Mouse (Mus musculus): Measurements from ENCODE around the gene Fcna.
A peak's percentile ranks its signal among the peaks of the same experiment; 100 is the strongest.

Gene Fcna

DNA sequence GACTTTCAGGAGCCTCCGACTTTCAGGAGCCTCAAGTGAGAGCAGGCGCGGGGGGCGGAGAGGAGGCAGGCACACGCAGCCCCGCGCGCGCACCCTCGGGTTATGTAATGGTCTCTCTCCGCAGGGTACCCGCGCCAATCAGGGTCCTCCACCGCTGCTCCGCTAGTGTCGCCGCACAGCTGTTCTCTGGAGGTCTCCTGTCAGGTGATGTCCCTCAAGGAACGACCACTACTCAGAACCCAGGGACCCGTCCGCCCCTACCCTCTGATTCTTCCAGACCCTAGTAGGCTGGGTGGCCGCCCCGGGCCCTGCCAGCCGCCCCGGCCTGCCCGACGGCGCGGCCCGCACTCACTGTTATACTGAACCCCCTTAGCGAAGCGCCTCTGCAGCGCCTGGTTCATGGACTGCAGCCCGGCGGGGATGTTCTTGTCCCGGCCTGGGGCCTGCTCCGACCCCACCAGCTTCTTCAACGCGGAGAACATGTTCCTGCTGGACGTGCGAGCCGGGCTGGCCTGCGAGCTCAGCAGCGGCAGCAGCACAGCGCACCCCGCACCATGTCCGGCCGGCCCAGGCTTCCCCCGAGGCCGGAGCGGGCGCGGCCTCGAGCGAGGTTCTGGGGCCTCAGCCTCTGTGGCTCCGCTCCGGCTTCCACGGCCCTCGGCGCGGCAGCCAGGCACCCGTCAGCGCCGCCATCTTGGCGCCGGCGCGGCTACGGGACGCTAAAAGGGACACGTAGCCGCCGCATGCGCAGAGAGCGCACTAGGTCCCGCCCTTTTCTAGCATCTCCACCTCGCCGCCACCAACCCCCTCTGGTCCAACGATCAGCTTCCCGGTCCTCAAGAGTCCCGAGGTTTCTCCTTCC is 19.8 kb downstream of the Fcna start, which contains the start of gene Rabl6:
Gene Rabl6 (minus strand): TSS at position 761 of the 862 bp plus-strand sequence.
- DNase-seq: peak; percentile 92

DNA sequence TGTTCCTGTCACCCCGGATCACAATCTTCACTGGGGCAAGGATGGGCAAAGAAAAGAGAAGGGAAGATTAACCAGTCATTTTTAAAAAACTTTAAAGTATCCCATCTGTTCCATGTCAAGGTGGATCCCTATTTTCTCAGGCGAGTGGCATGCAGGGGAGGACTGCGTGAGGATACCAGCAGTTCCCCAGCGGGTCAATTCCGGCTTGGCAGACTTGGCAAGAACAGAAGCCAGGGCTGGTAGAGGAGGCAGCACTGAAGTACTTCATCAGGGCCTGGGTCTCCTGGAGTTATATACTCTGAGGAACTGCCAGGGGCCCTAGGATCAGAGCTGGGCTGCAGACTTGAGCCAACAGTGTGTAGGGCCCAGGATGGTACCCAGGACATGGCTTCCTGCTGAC is 25.3 kb downstream of the Fcna start:
- DNase-seq: no peak

DNA sequence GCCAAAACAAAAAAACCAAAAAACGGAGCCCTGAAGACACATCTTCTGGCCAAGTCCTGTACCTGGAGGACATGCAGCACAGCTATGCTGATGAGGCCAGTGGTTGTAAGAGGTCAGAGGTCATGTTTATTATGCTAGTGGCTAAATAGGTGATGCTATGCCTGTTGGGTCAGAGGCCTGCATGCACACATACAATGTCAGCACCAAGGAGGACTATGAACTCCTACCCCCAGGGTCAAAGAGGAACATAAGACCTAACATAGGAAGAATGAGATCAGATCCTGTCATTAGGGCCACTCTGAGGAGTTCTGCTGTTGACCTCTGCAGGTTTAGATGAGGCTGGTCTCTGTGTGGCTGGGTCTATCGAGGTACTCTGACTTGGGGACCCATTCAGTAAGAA is 27.8 kb downstream of the Fcna start:
- no peak for DNase-seq

DNA sequence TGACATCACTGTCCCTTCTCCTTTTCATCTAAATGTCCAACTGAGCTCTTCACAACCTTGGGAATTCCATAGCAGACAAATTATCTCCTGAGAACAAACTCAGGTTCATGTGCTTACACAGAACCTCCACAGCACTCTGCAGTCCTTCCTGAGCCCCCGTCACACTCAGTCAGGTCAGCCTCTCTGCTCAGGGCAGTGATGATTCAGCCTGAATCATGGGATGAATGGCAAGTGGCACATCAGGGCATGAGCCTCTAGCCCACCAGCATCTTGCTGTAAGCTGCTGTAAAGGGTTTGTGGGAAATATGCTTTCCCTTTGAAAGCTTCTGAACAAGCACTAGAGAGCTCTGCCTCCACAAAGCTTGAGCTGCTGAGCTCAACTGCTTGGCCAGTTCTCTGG is 29.1 kb downstream of the Fcna start:
- no peak for DNase-seq

DNA sequence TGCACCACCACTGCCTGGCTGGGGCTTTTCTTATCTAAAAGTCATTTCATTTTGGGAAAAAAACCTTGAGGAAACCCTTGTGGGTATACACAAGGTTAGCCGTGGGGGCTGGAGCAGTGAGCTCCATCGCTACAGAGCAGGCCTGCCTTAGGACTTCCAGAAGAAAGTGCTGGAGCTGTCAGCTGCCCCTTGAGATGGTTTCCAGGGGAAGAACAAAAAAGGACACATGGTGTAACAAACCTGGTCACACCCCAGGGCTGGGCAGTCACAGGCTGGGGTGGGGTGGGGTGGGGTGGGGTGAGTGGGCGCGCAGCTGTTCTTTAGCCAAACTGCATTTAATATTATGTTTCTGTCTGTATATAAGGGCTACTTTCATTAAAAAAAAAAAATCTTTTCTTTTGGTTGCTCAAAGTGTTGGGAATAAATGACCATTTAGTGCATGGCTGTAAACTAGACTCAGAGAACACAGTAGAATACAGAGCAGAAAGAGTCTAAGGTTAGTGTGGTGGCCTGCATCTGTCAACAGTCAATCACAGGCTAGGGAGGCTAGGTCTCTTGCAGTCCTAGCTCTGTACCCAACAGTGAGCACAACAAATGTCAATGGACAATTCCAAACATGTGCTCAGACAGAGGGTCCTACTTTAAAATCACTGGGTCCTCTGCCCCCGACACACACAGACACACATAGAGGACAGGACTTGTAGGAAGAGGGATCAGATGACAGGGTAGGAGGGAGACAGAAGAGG is 30.9 kb downstream of the Fcna start:
- DNase-seq: no peak

DNA sequence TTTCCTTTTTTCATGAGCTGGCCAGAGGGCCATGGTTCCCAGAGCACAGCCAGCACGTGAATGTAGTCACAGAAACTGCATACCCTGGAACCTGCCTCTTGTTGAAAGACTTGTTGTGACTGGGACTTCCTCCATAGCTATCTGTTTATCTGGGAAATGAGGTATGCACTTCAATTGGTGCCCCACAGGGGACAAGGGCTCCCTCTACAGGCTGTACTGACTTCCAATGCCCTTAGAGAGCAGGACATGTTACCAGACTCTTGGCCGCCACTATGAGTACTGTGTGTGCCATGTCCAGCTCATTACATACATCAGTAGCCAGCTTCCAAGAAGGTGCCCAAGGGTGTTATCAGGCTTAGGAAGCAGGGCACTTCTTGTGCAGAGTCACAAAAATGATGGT is 36.0 kb downstream of the Fcna start:
- peak; percentile 43 for DNase-seq

DNA sequence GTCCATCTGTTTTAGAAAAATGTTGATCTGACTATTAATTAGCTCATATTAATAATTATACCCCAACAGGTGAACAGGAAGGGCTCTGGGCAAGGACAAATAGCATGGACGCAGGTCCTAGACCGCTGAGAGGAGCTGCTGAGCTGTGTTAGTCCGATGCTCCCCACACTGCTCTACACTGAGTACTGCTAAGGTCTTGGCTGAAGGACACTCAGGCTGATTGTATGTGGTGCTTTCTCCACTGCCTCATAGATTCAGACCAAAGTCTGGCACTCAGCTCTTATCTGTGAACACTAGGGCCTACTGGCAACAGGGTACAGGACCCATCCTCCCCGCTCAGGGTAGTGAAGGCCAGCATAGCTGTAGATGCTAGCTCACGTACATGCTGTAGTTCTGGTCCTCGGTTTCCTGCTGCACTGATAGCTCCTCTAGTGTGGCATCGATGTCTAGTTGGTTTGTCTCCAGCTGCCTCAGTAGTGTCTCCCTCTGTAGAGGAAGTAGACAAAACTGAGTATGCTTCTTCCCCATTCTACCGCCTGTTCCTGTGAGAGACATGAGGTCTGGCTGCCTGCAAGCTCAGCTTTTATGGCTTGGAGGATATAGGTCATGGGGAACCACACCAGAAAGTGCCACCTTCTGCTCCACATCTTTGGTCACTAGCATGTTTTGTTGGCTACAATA is 39.5 kb downstream of the Fcna start:
- no peak for DNase-seq

DNA sequence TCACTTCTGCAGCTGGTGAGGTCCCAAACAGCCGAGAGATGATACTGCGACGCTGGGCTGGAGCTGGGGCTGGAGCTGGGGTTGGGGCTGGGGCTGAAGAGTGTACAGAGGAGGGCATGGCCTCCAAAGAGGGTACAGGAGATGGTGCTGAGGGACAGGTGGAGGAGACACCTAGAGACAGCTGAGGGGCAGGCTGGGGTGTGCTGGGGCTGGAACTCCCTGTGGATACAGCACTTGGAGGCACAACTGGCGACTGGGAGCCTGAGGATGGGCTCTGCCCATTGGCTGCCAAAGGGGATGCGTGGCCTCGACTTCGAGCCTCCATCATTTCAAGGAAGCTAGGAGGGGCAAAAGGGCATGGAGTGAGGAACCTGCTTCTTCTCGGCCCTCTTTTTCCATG is 40.5 kb downstream of the Fcna start:
- DNase-seq: no peak

DNA sequence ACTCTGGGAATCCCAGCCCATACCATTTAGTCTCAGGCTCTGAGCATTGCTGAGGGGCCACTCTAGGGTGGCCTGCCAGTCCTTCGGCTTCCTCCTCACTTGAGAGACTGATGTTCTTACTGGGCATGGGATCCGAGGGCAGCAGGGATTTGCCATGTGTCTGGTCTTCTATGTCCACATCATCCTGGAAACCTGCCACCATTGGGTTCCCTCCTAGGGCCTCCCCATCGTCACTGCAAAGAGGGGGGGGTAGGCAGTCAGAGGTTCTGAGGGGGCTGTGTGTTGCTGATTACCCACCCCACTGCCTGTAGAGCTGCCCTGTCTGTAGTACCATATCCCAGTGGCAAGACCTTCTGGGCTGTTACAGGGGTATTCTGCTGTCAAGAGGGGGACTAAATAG is 42.2 kb downstream of the Fcna start:
- DNase-seq: no peak

DNA sequence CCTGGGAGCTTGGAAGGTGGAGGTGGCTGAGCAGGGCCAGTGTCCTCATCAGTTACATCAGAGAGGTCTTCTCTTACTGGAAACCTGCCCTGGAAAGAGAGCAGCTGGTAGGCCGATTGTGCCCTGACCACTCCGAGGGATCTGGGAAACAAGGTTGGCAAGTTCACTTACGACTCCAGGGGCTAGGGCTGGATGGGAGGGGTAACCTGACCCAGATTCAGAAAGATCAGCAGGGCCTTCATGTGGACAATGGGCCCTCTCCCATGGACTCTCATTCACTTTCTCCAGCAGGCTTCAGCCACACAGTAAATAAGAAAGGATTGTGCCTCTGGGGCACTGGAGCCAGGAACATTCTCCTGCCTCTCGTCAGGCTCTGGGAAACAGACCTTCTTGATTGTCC is 43.0 kb downstream of the Fcna start:
- no peak for DNase-seq

DNA sequence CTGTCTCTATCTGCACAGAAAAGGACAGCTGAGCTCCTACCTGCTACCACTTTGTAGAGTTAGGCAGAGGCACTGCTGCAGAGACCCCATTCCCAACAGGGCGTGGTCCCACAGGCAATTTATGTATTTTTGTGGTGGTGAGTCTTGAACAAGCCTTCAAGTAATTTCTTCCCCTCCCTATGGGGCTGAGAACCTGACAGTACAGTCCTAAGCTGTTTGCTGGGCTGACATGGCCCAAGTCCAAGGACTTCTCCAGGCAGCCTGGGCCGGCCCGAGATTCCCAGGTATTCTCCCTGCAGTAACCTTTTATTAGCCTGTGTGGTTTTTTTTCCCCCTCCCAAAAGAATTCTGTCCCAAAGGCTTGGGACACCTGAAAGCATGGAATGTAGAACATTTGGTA is 43.7 kb downstream of the Fcna start:
- no peak for DNase-seq

DNA sequence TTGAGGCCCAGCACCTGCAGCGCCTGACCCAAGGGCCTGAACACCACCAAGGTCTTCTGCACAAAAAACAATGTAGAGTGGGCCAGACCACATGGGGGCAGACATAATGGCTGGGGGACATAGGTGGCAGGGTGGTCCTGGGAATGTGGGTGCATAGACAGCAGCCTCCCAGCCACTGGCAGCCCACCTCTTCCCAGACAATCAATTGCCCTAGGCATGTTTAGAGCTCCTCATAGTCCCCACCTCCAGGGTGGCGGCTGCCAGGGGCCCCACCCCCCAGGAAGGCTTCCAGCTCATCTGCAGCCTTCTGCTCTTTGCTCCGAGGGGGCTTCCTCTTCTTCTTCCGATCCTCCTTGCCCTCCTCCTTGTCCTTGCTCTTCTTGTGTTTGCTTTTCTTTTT is 44.3 kb downstream of the Fcna start:
- DNase-seq: no peak

DNA sequence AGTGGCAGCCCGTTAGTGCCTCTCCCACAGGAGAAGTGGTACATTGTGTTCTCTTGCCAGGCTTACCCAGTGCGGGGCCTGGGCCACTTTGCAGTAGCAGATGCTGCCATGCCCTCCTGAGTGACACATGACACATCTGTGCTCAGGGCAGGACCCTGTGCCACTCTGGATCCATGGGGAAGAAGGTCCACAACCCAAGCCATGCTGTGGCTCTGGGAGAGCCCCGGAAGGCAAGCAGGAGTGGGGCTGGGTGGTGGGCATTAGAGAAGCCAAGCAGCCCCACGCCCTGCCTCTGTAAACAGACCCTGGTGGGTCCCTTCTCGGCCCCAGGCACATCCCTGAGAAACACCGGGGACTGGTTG is 44.7 kb downstream of the Fcna start:
- no peak for DNase-seq

DNA sequence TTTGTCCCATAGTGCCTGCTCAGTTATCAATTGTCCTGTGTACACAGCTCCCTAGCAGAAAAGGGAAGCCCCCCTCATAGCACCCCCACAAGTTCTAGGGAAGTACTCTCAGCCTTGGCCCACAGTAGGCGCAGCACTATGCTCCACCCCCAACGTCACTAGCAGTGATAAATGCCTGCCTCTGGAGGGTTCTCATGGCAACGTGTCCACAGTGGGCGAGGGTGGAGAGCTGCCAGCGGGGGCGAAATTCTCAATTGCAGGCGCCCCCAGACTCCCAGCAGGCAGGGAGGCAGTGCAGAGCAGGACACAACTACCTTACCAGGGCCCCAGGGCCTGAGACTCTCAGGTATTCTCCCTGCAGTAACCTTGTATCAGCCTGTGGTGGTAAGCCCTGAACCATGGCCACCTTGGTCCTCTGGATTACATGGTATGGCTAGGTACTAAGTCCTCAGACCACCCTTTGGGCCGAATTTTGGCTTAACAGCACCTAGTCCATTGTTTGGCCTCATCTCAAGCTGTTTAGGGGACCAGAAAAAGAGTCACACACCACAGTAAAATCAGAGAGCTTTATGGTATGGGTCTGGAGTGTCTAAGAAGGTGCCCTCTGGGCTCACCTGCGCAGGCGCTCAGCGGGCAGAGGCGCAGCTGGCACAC is 45.2 kb downstream of the Fcna start:
- DNase-seq: no peak

DNA sequence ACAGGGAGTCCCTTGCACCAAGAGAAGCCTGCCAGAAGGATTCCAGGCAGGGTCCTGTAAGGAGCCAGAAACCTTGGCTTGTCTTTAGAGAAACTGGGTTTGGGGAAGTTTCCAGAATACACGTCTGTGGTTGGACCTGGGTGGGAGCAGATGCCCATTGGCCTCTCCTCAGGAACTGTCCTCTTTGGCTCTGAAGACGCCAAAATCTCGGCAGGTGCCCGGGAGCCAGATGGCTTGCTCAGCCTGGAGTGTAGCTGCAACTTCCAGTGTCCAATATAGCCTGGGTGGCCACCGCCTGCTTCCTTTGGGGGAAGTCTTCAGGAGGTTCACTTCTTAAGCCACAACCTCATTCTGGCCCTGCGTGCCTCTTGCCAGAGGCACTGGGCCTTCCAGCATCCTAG is 45.9 kb downstream of the Fcna start:
- DNase-seq: no peak

DNA sequence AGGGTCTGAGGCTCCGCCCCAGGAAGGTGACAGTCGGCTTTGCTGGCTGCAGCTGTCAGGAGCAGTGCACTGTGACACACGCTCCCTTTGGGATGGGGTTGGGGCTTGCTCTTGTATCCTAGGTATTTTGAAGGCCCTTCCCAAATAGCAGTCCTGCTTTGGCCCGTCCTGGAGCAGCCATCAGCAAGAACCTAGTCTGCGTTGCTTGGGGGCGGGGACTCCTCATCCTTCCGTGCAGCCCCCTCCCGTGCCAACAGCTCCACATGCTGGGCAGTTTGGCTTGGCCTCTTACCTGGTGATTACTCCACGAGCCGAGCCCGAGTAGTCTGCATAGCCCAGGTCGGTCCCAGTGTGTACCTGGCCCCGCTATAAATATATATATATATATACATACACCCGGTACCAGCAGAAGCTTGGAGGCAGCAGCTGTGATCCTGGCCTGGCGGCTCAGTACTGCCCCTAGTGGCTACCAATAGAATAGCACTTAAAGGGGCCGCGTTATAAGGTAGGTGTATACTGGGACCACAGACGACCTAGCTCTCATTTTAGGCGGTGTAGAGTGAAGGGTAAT is 46.5 kb downstream of the Fcna start, which contains the start of gene Ajm1:
Gene Ajm1 (minus strand): TSS at position 464 of the 571 bp plus-strand sequence.
- peak; percentile 62 for DNase-seq

DNA sequence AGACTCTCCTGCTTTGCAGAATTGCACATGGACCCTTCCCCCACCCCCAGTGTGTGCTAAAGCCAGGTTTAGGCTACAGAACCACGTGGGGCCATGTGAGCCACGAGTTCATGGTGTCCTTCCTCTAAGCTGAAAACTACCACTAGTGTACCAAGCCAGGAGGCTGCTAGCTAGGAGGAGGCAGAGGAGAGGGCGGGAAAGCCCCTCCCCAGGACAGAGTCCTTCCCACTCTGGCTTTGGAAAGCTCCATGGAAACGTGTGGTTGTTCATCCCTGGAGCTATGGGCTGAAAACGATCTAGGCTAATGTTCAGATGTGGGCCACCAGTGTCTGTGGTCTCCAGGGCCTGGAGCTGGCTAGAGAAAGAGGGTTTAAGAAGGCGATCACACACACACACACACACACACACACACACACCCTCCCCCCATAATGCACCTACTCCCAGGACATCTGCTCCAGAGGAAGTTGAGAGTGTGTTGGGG is 47.2 kb downstream of the Fcna start:
- DNase-seq: no peak

DNA sequence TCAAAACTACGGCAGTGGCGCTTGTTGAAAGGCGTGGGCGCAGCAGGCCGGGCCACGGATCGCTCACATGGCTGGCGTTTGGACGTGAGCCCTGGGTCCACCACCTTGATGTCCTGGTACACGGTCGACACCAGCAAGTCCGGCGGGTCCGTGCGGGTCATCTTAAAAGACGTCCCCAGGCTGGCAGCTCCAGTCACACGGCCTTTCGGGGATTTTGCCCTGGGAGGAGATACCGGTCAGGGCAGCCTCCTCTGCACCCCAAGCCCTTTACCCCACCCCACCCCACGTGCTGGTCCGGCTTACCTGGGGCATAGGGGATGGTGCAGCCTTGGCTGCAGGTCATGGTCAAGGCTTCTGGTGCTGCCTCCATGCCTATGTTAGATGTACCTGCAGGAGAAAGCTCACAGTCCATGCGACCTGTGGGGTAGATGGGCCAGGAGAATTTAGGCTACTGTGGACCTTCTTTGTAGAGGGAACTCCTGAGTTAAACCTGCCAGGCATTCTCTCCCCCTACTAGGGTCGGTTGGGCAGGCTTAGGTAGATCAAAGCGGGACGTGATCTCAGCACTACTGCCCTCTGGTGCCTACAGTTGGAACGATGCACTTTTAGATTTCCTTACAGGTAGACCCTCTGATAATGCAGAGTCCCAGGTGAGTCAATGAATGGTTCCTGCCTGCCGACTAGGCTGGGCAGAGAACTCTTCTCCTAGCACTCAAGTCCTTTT is 47.9 kb downstream of the Fcna start:
- DNase-seq: peak; percentile 65

DNA sequence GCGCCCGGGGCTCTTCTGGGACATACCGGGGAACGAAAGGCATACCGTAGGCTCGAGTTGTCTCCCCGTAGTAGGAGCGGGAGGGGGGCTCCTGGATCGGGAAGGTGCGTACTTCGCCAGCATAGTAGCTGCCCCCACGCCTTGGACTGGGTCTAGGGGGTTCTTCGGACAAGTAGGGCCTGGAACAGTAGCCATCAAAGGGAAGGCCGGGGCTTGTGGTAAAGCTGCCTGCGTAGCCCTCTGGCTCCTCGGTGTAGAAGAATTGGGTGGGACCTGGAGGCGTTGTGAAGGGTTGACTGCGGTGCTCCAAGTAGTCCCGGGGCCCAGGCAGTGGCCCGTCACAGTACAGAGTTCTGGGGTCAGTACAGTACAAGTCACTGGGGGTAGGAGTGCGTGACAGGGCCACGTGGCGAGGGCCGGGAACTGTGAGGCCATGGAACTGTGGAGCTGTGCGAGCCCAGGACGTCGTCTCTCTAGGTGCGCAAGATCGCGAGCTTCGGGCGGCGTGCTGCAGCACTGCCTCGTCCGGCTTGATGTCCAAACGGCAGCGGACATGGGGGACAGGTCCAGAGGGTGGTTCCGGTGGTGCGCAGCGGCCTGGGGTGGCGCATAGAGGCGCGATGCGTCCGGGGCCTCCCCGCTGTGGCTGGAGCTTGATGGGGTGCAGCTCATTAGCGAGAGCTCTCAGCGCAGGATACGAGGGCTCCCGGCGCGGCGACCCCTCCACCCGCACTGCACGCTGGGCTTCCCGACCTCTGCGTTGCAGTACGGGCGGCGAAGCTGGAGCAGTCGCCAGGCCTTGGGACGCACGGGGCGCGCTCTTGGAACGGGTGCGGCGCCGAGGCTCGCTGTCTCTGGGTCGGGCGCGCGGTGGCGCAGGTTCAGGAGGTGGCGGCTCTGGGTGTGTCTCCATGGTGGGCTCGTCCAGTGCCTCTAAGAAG is 48.8 kb downstream of the Fcna start:
- DNase-seq: no peak

DNA sequence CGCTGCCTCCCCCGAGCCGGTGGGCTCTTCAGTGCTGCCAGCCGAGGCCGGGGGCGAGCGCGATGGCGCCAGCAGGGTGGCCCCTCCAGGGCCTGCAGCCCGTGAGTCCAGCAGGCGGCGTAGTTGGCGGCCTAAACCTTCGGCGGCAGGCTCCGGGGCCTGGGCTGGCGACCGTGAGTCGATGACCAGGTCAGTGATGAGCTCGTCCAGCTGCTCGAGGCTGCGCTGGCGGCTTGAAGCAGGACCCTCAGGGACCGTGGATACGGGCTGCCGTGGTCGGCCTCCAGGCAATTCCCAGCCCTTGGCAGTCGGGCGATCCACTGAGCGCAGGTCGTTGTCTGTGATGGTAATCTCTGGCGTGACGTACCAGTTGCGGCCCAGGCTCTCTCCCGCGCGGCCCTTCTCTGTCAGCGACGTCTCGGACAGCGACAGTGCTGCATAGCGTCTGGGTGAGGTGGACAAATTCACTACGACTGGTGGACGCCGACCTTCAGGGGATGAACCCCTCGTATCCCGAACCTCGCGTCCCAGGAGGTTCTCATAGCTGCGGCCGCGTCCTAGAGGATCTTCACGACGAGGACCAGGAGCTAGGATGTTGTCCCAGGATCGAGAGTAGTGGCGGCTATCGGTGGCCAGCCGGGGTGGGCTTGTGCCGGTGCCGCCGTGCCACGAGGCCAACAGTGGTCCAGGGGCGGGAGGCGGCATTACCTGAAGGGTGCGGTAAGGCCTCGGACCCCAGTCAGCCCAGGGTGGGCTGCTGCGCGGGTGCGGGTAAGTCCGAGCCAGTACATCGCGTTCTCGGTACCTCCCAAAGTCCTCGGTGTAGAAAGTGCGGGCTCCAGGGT is 49.7 kb downstream of the Fcna start:
- peak; percentile 27 for DNase-seq
